Mouse (Mus musculus) forebrain, embryonic 12.5 days (tissue): Measurements from ENCODE around the gene Rps6ka5. TPM values are rescaled to one million over a fixed set of nuclear protein-coding genes. Genes with fewer than 3 reads are reported as not detected.

Experiments used
- ATAC-seq: fragments of 200-750 bp; cut with Nextera tagmentation; 2 replicates; pipeline ENCODE4 v1.8.0; 2017; ENCODE audit warnings: moderate TSS enrichment; ENCODE audit not compliant: low FRiP score
- H3K27ac ChIP-seq: fragments of 300-500 bp; sonication (generic); 2 replicates; pipeline ENCODE4 v1.5.1; 2016; ENCODE audit warnings: mild to moderate bottlenecking
- H3K27me3 ChIP-seq: fragments of 300-500 bp; sonication (generic); 2 replicates; pipeline ENCODE4 v1.6.1; 2016; ENCODE audit warnings: mild to moderate bottlenecking
- H3K36me3 ChIP-seq: fragments of 300-500 bp; sonication (generic); replicated peaks from 2 replicates; pipeline ENCODE4 v1.6.1; 2016; ENCODE audit warnings: mild to moderate bottlenecking
- H3K4me1 ChIP-seq: fragments of 300-500 bp; sonication (generic); 2 replicates; pipeline ENCODE4 v1.6.1; 2016
- H3K4me2 ChIP-seq: fragments of 300-500 bp; sonication (generic); 2 replicates; pipeline ENCODE4 v1.6.1; 2016; ENCODE audit warnings: mild to moderate bottlenecking, moderate library complexity
- H3K4me3 ChIP-seq: fragments of 300-500 bp; sonication (generic); replicated peaks from 2 replicates; pipeline ENCODE4 v1.5.1; 2016; ENCODE audit warnings: mild to moderate bottlenecking
- H3K9ac ChIP-seq: fragments of 300-500 bp; sonication (generic); 2 replicates; pipeline ENCODE4 v1.6.1; 2016; ENCODE audit warnings: mild to moderate bottlenecking
- H3K9me3 ChIP-seq: fragments of 300-500 bp; sonication (generic); 2 replicates; pipeline ENCODE4 v1.6.1; 2016
- WGBS: fragments of 180-500 bp; shearing (Covaris S2); methylation state at CpG from one replicate; pipeline ENCODE4 v1.1.7; 2016; 5-methylcytosine and 5-hydroxymethylcytosine counted together
- polyA plus RNA-seq: library from polyadenylated mRNA; unstranded; fragments of >200 nt; fragmentation: Nextera tagmentation; extraction: Ambion mirVana; gene quantifications from 2 replicates; pipeline ENCODE4 v1.2.1, GENCODE M21; 2016

Gene Rps6ka5
- polyA plus RNA-seq, 1 experiment from 2014 or later: 6.5 TPM

GRCm38 (mm10) chr12:100501261-100501660 lies 225.5 kb downstream of the Rps6ka5 start:
- 93% methylated on average over 4 of the region's 4 CpGs for WGBS
- Histone ChIP-seq H3K4me1 (peaks cover 4% of the 10 kb centered on the region; the same call in 1 of the 2 replicates), H3K36me3 (peaks cover 29% of the 10 kb centered on the region), H3K27ac (no peak overlapping the region), H3K4me2 (no peak overlapping the region), H3K9ac (no peak overlapping the region), H3K9me3 (no peaks in the 10 kb centered on the region), H3K4me3 (no peak overlapping the region), H3K27me3 (no peaks in the 10 kb centered on the region)
- no peak for ATAC-seq

- H3K4me1 ChIP-seq: peaks cover 4% of the 10 kb centered on the region; the same call in 1 of the 2 replicates
- ATAC-seq: no peak
- no peak overlapping the region for H3K27ac ChIP-seq
- H3K9ac ChIP-seq: no peak overlapping the region
- 91% methylated on average over 13 of the region's 13 CpGs for WGBS
- no peaks in the 10 kb centered on the region for H3K9me3 ChIP-seq
- no peak overlapping the region for H3K4me3 ChIP-seq
- no peaks in the 10 kb centered on the region for H3K27me3 ChIP-seq
- peaks cover 42% of the 10 kb centered on the region for H3K36me3 ChIP-seq
- H3K4me2 ChIP-seq: no peak overlapping the region
Measured at GRCm38 (mm10) chr12:100499469-100499868, 227.3 kb downstream of the Rps6ka5 start.

Other genes with a start within 250 kb of the Rps6ka5 start
- 5.1 and 5.8 TPM in 2 replicates for gene Ttc7b, start 206.2 kb downstream of the Rps6ka5 start, polyA plus RNA-seq
- 1.4 and 2.7 TPM in 2 replicates for gene Dglucy, start 52.1 kb upstream of the Rps6ka5 start, polyA plus RNA-seq
- 0.22 and 0.26 TPM in 2 replicates for gene Gpr68, start 181.2 kb upstream of the Rps6ka5 start, polyA plus RNA-seq